Mouse (Mus musculus) E14TG2a.4 (cell line): ENCODE measurements at regions not wholly inside any gene's neighbourhood (a gene's known extent, or its start where the extent isn't known, plus 50 kb on each side); places are given as distances from the start of the nearest gene placed in this dataset.

Experiments used
- H3K27me3 ChIP-seq: 2 replicates; pipeline ENCODE4 v1.6.1; 2014; ENCODE audit warnings: low read length, control low read depth; ENCODE audit not compliant: insufficient read depth
- H3K36me3 ChIP-seq: 2 replicates; pipeline ENCODE4 v1.6.1; 2014; ENCODE audit warnings: low read length, control low read depth; ENCODE audit not compliant: insufficient read depth
- H3K4me1 ChIP-seq: replicated peaks from 2 replicates; pipeline ENCODE4 v1.6.1; 2014; ENCODE audit warnings: low read depth, low read length, control low read depth
- H3K4me3 ChIP-seq: replicated peaks from 2 replicates; pipeline ENCODE4 v1.5.1; 2014; ENCODE audit warnings: mild to moderate bottlenecking, low read length
- H3K9me3 ChIP-seq: 2 replicates; pipeline ENCODE4 v1.6.1; 2014; ENCODE audit warnings: low read length, control low read depth
- CTCF ChIP-seq: conservative IDR thresholded peaks from 2 replicates; pipeline ENCODE4 v1.5.1; 2014; ENCODE audit warnings: low read length
- NANOG ChIP-seq: IDR thresholded peaks from 2 replicates; pipeline ENCODE4 v1.6.1; 2014; ENCODE audit warnings: borderline replicate concordance, low read length, mixed read lengths
- POU5F1 ChIP-seq: IDR thresholded peaks from 2 replicates; pipeline ENCODE4 v1.6.1; 2014; ENCODE audit warnings: low read length, borderline replicate concordance

- Histone ChIP-seq H3K4me3 (no peak overlapping the region), H3K9me3 (peaks cover 58% of the 10 kb centered on the region), H3K4me1 (no peaks in the 10 kb centered on the region), H3K27me3 (no peaks in the 10 kb centered on the region), H3K36me3 (no peaks in the 10 kb centered on the region)
- TF ChIP-seq CTCF = no peak
- no peak for TF ChIP-seq POU5F1
- no peak for TF ChIP-seq NANOG
Measured at GRCm38 (mm10) chr3:5077956-5078355, 672.6 kb upstream of the Gm8797 start.

- Histone ChIP-seq H3K27me3 (no peaks in the 10 kb centered on the region), H3K4me3 (no peak overlapping the region), H3K9me3 (peaks cover 20% of the 10 kb centered on the region), H3K4me1 (no peaks in the 10 kb centered on the region), H3K36me3 (no peaks in the 10 kb centered on the region)
- TF ChIP-seq POU5F1 (no peak), CTCF (no peak), NANOG (no peak)
Measured at GRCm38 (mm10) chr3:5086721-5087120, 663.9 kb upstream of the Gm8797 start.

- no peaks in the 10 kb centered on the region for H3K9me3 ChIP-seq
- H3K27me3 ChIP-seq = no peaks in the 10 kb centered on the region
- no peaks in the 10 kb centered on the region for H3K4me1 ChIP-seq
- no peak overlapping the region for H3K4me3 ChIP-seq
- TF ChIP-seq CTCF = no peak
- no peak for TF ChIP-seq NANOG
- no peak for TF ChIP-seq POU5F1
- H3K36me3 ChIP-seq = no peaks in the 10 kb centered on the region
Measured at GRCm38 (mm10) chr3:5088867-5089266, 661.7 kb upstream of the Gm8797 start.

- TF ChIP-seq NANOG (no peak), POU5F1 (no peak), CTCF (no peak)
- Histone ChIP-seq H3K27me3 (no peaks in the 10 kb centered on the region), H3K4me1 (no peaks in the 10 kb centered on the region), H3K9me3 (no peaks in the 10 kb centered on the region), H3K4me3 (no peak overlapping the region), H3K36me3 (no peaks in the 10 kb centered on the region)
Measured at GRCm38 (mm10) chr3:5089393-5090010, 661.1 kb upstream of the Gm8797 start.

GRCm38 (mm10) chr3:5090108-5090869 is 660.3 kb upstream of the Gm8797 start:
- H3K4me1 ChIP-seq = no peaks in the 10 kb centered on the region
- H3K36me3 ChIP-seq = no peaks in the 10 kb centered on the region
- TF ChIP-seq POU5F1 (no peak), NANOG (no peak), CTCF (no peak)
- H3K27me3 ChIP-seq = no peaks in the 10 kb centered on the region
- H3K4me3 ChIP-seq = no peak overlapping the region
- no peaks in the 10 kb centered on the region for H3K9me3 ChIP-seq

- H3K27me3 ChIP-seq = no peaks in the 10 kb centered on the region
- TF ChIP-seq CTCF (no peak), NANOG (no peak), POU5F1 (no peak)
- H3K4me3 ChIP-seq = no peak overlapping the region
- H3K36me3 ChIP-seq = no peaks in the 10 kb centered on the region
- H3K9me3 ChIP-seq = no peaks in the 10 kb centered on the region
- H3K4me1 ChIP-seq = no peaks in the 10 kb centered on the region
Measured at GRCm38 (mm10) chr3:5090987-5091386, 659.6 kb upstream of the Gm8797 start.
